Mouse (Mus musculus): ENCODE measurements around the gene Unc79. TPM values are rescaled to one million over a fixed set of nuclear protein-coding genes. Genes with fewer than 3 reads are reported as not detected.

The Unc79 gene
- polyA plus RNA-seq, 1 experiment from 2014 or later: 0.17 TPM

DNA sequence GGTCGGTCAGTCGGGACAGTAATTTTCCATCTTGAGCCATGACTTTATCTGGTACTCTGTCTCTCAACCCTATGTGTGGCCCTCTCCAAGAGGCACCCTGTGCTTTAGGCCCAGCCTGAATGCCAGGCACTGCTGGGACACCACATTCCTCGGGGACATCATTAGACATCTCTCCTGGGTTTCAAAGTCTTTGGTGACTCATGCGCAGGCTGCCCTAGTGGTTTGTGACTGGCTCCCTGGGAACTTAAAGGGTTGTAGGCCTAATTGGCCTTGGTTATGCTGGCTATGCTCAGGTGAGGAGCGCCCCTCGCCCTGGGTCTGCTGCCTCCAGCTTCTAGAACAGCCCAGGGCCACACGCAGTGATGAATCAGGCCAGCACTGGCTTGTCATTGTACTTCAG, 260.9 kb downstream of the Unc79 start:
- no peak overlapping the region for H3K4me3 ChIP-seq (ENCODE audit: low read length)
- H3K27ac ChIP-seq (ENCODE audit: low read length): no peak overlapping the region
- no peak for ATAC-seq (ENCODE audit: low FRiP score, low TSS enrichment)
- peaks cover 9% of the 10 kb centered on the region for H3K4me1 ChIP-seq (ENCODE audit: insufficient read depth, low read length)
- H3K4me2 ChIP-seq (replicated peaks; ENCODE audit: low read depth, low read length): no peak overlapping the region
- H3K9me3 ChIP-seq (ENCODE audit: low read length): no peaks in the 10 kb centered on the region
- H3K9ac ChIP-seq (replicated peaks; ENCODE audit: low read length): no peak overlapping the region
- H3K36me3 ChIP-seq (ENCODE audit: insufficient read depth, low read length): no peaks in the 10 kb centered on the region
- WGBS: 83% methylated on average over 7 of the region's 7 CpGs
- no peaks in the 10 kb centered on the region for H3K27me3 ChIP-seq (ENCODE audit: insufficient read depth, low read length)

- Histone ChIP-seq H3K4me1 (ENCODE audit: insufficient read depth, low read length) (peaks cover 22% of the 10 kb centered on the region), H3K27ac (ENCODE audit: low read length) (no peak overlapping the region), H3K27me3 (ENCODE audit: insufficient read depth, low read length) (no peaks in the 10 kb centered on the region), H3K9ac (replicated peaks; ENCODE audit: low read length) (no peak overlapping the region), H3K4me2 (replicated peaks; ENCODE audit: low read depth, low read length) (no peak overlapping the region), H3K9me3 (ENCODE audit: low read length) (no peaks in the 10 kb centered on the region), H3K36me3 (ENCODE audit: insufficient read depth, low read length) (no peaks in the 10 kb centered on the region), H3K4me3 (ENCODE audit: low read length) (no peak overlapping the region)
- 61% methylated on average over 5 of the region's 5 CpGs for WGBS
- no peak for ATAC-seq (ENCODE audit: low FRiP score, low TSS enrichment)
These were observed 262.4 kb downstream of the Unc79 start for GRCm38 (mm10) chr12:103211078-103211477.

DNA sequence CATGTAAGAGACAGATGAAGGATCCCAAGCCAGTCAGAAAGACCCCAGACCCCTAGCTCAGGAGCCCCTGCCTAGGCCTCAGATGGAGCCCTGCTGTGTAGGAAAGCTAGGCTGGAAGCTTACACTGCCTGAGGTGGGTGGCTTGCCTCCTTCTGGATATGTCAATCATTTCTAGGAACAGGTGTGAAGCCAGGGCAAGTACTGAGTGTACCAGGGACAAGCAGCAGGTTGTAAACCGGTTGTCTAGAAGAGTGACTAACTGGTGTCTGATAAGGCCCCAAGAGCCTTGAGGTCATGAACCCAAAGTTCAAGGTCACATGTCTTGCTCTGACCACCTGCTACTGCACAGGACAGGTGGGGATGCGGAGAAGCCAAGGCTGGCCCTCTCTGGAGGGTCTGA, 264.9 kb downstream of the Unc79 start:
- ATAC-seq (ENCODE audit: low FRiP score, low TSS enrichment): no peak
- WGBS: 96% methylated on average over 2 of the region's 2 CpGs
- H3K27me3 ChIP-seq (ENCODE audit: insufficient read depth, low read length): no peaks in the 10 kb centered on the region
- H3K36me3 ChIP-seq (ENCODE audit: insufficient read depth, low read length): no peaks in the 10 kb centered on the region
- no peak overlapping the region for H3K4me2 ChIP-seq (replicated peaks; ENCODE audit: low read depth, low read length)
- H3K27ac ChIP-seq (ENCODE audit: low read length): no peak overlapping the region
- H3K4me1 ChIP-seq (ENCODE audit: insufficient read depth, low read length): peaks cover 23% of the 10 kb centered on the region
- no peak overlapping the region for H3K9ac ChIP-seq (replicated peaks; ENCODE audit: low read length)
- H3K9me3 ChIP-seq (ENCODE audit: low read length): no peaks in the 10 kb centered on the region
- no peak overlapping the region for H3K4me3 ChIP-seq (ENCODE audit: low read length)

- Histone ChIP-seq H3K27me3 (ENCODE audit: insufficient read depth, low read length) (no peaks in the 10 kb centered on the region), H3K9ac (replicated peaks; ENCODE audit: low read length) (no peak overlapping the region), H3K4me2 (replicated peaks; ENCODE audit: low read depth, low read length) (no peak overlapping the region), H3K4me1 (ENCODE audit: insufficient read depth, low read length) (peaks cover 23% of the 10 kb centered on the region), H3K4me3 (ENCODE audit: low read length) (no peak overlapping the region), H3K36me3 (ENCODE audit: insufficient read depth, low read length) (no peaks in the 10 kb centered on the region), H3K27ac (ENCODE audit: low read length) (no peak overlapping the region), H3K9me3 (ENCODE audit: low read length) (no peaks in the 10 kb centered on the region)
- no peak for ATAC-seq (ENCODE audit: low FRiP score, low TSS enrichment)
- 35% methylated on average over 9 of the region's 10 CpGs for WGBS
These were observed 265.6 kb downstream of the Unc79 start for GRCm38 (mm10) chr12:103214270-103214669.

DNA sequence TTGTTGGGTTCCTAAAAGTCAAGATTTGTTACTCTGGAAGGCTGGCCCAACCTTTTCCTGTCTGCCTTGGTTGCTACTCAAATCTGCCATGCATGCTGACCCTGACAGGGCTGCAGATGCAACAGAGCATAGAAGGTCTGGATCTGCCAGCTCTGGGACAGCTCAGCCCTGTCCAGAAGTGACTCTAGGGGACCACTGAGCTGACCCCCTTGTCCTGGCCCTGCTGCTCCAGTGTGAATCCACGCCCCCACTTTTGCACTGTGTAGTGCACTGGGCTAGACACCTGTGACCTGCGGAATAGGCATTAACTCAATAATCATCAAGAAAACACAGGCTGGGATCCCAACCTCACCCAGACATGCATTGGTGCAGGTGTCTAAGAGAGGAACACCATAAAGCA, 266.1 kb downstream of the Unc79 start:
- Histone ChIP-seq H3K9me3 (ENCODE audit: low read length) (no peaks in the 10 kb centered on the region), H3K4me1 (ENCODE audit: insufficient read depth, low read length) (peaks cover 23% of the 10 kb centered on the region), H3K27ac (ENCODE audit: low read length) (no peak overlapping the region), H3K27me3 (ENCODE audit: insufficient read depth, low read length) (no peaks in the 10 kb centered on the region), H3K9ac (replicated peaks; ENCODE audit: low read length) (no peak overlapping the region), H3K36me3 (ENCODE audit: insufficient read depth, low read length) (no peaks in the 10 kb centered on the region), H3K4me2 (replicated peaks; ENCODE audit: low read depth, low read length) (no peak overlapping the region), H3K4me3 (ENCODE audit: low read length) (no peak overlapping the region)
- peak; percentile 58; the same call in 1 of the 2 replicates for ATAC-seq (ENCODE audit: low FRiP score, low TSS enrichment)
- 74% methylated on average over 2 of the region's 2 CpGs for WGBS

DNA sequence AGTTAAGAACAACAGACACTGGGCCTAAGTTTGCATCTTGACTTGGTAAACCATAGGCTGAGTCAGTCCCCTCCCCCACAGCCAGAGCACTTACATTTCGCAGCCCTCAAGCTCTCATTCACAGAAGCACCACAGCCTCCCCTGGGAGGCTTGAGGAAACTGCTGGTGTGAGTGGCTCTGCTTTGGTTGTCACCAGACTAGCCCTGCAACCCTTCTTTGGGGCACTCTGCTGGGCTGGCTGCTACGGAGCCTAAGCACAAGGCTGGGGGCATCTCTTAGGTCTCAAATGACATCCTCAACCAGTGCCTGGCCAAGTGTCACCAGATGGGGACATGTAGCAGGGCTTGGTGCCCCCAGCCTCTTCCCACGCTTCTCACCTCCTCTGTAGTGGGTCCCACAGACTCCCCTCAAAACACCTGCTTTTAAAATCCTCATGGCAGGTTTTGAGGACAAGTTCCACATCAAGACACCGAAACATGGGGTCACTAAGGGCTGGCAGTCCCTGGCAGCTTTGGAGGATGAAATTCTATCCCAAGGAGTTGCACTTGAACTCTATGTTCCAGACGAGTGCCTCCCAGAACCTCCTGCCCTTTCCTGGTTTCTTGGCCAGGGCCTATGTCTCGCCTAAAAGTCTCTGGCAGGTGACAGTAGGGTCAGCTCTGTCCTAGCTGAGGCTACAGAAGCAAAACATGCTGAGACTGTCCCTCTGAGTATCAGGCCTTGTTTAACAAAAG, 267.4 kb downstream of the Unc79 start:
- 26% methylated on average over 6 of the region's 6 CpGs for WGBS
- H3K27ac ChIP-seq (ENCODE audit: low read length): peak overlapping the region; percentile 26
- no peaks in the 10 kb centered on the region for H3K36me3 ChIP-seq (ENCODE audit: insufficient read depth, low read length)
- H3K4me3 ChIP-seq (ENCODE audit: low read length): no peak overlapping the region
- no peak overlapping the region for H3K9ac ChIP-seq (replicated peaks; ENCODE audit: low read length)
- peak; percentile 70 for ATAC-seq (ENCODE audit: low FRiP score, low TSS enrichment)
- H3K4me2 ChIP-seq (replicated peaks; ENCODE audit: low read depth, low read length): no peak overlapping the region
- peaks cover 23% of the 10 kb centered on the region for H3K4me1 ChIP-seq (ENCODE audit: insufficient read depth, low read length)
- H3K9me3 ChIP-seq (ENCODE audit: low read length): no peaks in the 10 kb centered on the region
- no peaks in the 10 kb centered on the region for H3K27me3 ChIP-seq (ENCODE audit: insufficient read depth, low read length)

GRCm38 (mm10) chr12:103223671-103224070, 275.0 kb downstream of the Unc79 start:
- no peak overlapping the region for H3K9ac ChIP-seq (replicated peaks; ENCODE audit: low read length)
- H3K27ac ChIP-seq (ENCODE audit: low read length): no peak overlapping the region
- H3K4me1 ChIP-seq (ENCODE audit: insufficient read depth, low read length): no peaks in the 10 kb centered on the region
- no peak overlapping the region for H3K4me2 ChIP-seq (replicated peaks; ENCODE audit: low read depth, low read length)
- no peak for ATAC-seq (ENCODE audit: low FRiP score, low TSS enrichment)
- H3K27me3 ChIP-seq (ENCODE audit: insufficient read depth, low read length): no peaks in the 10 kb centered on the region
- H3K4me3 ChIP-seq (ENCODE audit: low read length): no peak overlapping the region
- H3K36me3 ChIP-seq (ENCODE audit: insufficient read depth, low read length): no peaks in the 10 kb centered on the region
- 89% methylated on average over 9 of the region's 9 CpGs for WGBS
- H3K9me3 ChIP-seq (ENCODE audit: low read length): no peaks in the 10 kb centered on the region

DNA sequence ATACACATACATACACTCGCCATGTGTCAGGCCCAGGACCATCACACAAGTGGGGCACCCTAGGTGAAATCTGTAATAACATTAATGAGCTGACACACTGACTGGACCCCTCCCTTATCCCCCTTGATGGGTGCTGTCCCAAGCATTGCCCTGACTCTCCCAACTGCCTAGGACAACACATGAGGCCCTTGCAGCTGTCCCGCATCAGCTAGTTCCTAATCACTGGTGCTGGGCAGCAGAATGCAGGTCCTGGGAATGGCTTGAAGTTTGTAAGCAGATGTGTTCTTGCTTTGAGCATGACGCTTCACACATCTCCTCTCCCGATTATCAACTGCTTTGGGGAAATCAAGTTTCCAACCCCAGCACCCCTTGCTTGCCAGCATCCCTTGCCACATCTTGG, 277.5 kb downstream of the Unc79 start:
- H3K4me3 ChIP-seq (ENCODE audit: low read length): no peak overlapping the region
- H3K9ac ChIP-seq (replicated peaks; ENCODE audit: low read length): no peak overlapping the region
- no peaks in the 10 kb centered on the region for H3K27me3 ChIP-seq (ENCODE audit: insufficient read depth, low read length)
- WGBS: 84% methylated on average over 4 of the region's 4 CpGs
- no peaks in the 10 kb centered on the region for H3K9me3 ChIP-seq (ENCODE audit: low read length)
- H3K4me2 ChIP-seq (replicated peaks; ENCODE audit: low read depth, low read length): no peak overlapping the region
- ATAC-seq (ENCODE audit: low FRiP score, low TSS enrichment): no peak
- H3K27ac ChIP-seq (ENCODE audit: low read length): no peak overlapping the region
- H3K4me1 ChIP-seq (ENCODE audit: insufficient read depth, low read length): no peaks in the 10 kb centered on the region
- H3K36me3 ChIP-seq (ENCODE audit: insufficient read depth, low read length): no peaks in the 10 kb centered on the region

GRCm38 (mm10) chr12:103229058-103229457, 280.4 kb downstream of the Unc79 start:
- Histone ChIP-seq H3K4me1 (ENCODE audit: insufficient read depth, low read length) (no peaks in the 10 kb centered on the region), H3K27ac (ENCODE audit: low read length) (no peak overlapping the region), H3K9me3 (ENCODE audit: low read length) (no peaks in the 10 kb centered on the region), H3K4me3 (ENCODE audit: low read length) (no peak overlapping the region), H3K27me3 (ENCODE audit: insufficient read depth, low read length) (no peaks in the 10 kb centered on the region), H3K9ac (replicated peaks; ENCODE audit: low read length) (no peak overlapping the region), H3K36me3 (ENCODE audit: insufficient read depth, low read length) (no peaks in the 10 kb centered on the region), H3K4me2 (replicated peaks; ENCODE audit: low read depth, low read length) (no peak overlapping the region)
- 89% methylated on average over 4 of the region's 4 CpGs for WGBS
- no peak for ATAC-seq (ENCODE audit: low FRiP score, low TSS enrichment)

Measured in kidney, embryonic 16.5 days (tissue).